Mouse (Mus musculus) olfactory bulb, adult 2 months (tissue): Measurements from ENCODE around the gene Klk1b24. TPM values are rescaled to one million over a fixed set of nuclear protein-coding genes. Genes with fewer than 3 reads are reported as not detected.

Source experiments
- H3K27ac ChIP-seq: fragments of 200-500 bp; 2 replicates; pipeline ENCODE4 v1.5.1; 2012; ENCODE audit warnings: low read depth, low read length; ENCODE audit not compliant: insufficient read depth
- H3K4me1 ChIP-seq: fragments of 200-500 bp; 2 replicates; pipeline ENCODE4 v1.6.1; 2012; ENCODE audit warnings: low read length; ENCODE audit not compliant: control insufficient read depth, insufficient read depth
- H3K4me3 ChIP-seq: fragments of 200-500 bp; 2 replicates; pipeline ENCODE4 v1.5.1; 2012; ENCODE audit warnings: mild to moderate bottlenecking, low read depth, low read length, moderate library complexity; ENCODE audit not compliant: insufficient read depth
- CTCF ChIP-seq: fragments of 200-500 bp; IDR thresholded peaks from 2 replicates; pipeline ENCODE4 v1.5.1; 2012; ENCODE audit warnings: low read depth, mild to moderate bottlenecking, low read length, moderate library complexity; ENCODE audit not compliant: insufficient read depth
- POLR2A ChIP-seq: fragments of 200-500 bp; IDR thresholded peaks from 2 replicates; pipeline ENCODE4 v1.6.1; 2012; ENCODE audit warnings: mild to moderate bottlenecking, low read depth, low read length, moderate library complexity; ENCODE audit not compliant: insufficient read depth
- WGBS: fragments of 180-500 bp; shearing (Covaris S2); methylation state at CpG from one replicate; pipeline ENCODE4 v1.1.7; 2018; 5-methylcytosine and 5-hydroxymethylcytosine counted together
- polyA plus RNA-seq: library from polyadenylated mRNA; stranded (reverse); fragments of >200 nt; gene quantifications from 2 replicates; pipeline ENCODE4 v1.2.4, GENCODE M21; 2012; ENCODE audit warnings: low replicate concordance; ENCODE audit not compliant: missing spikeins, insufficient read depth, insufficient read length

Gene Klk1b24
- polyA plus RNA-seq, 1 experiment, result not detected

DNA sequence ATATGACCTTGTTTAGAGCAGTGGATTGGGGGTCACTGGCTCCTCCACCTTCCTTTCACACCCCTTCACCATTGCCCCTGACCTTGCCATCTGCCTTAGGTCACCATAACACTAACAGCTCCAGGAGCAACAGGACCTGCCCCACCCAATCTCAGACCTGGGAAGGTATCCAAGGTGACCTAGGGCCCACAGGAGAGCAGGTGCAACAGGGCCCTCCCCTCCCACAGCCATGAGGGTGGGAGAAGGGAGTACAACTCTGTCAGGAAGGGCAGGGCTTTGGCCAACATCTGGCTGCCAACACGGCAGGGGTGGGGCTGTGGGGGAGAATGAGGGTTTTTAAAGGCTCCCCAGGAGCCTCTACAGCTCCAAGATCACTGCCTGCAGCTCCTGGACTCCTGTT lies 37.0 kb downstream of the Klk1b24 start, which contains the start of gene Klk1:
TSS of gene Klk1 (plus strand) at position 285 of the 400 bp plus-strand sequence.
- Histone ChIP-seq H3K4me3 (no peak within 1 kb of the TSS), H3K27ac (no peak within 1 kb of the TSS), H3K4me1 (no peaks in the 10 kb centered on the region)
- TF ChIP-seq POLR2A (no peak), CTCF (no peak)
- WGBS, result 37% methylated on average over 1 of the region's 1 CpGs

DNA sequence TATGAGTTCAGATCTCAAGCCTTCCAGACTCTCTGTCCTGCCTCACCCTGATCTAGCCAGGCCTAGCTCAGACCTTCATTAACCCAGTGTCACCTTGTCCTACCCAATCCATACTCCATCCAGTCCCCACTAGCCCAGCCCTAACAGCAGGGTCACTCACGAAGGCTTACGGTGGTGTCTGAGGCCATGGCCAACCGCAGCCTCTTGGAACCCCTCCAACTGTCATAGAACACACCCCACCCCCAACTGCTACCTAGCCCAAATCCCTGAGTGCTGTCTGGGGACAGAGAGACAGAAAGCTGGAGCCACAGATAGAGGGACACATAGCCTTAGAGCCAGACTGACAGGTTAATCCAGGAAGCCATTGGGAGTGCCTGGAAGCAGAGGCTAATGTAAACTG lies 47.9 kb downstream of the Klk1b24 start, which contains the start of gene Gm36864:
TSS of gene Gm36864 (plus strand) at position 269 of the 400 bp plus-strand sequence.
- H3K4me1 ChIP-seq, result no peaks in the 10 kb centered on the region
- H3K4me3 ChIP-seq, result no peak within 1 kb of the TSS
- TF ChIP-seq CTCF (no peak), POLR2A (no peak)
- H3K27ac ChIP-seq, result no peak within 1 kb of the TSS
- 71% methylated on average over 3 of the region's 3 CpGs for WGBS

DNA sequence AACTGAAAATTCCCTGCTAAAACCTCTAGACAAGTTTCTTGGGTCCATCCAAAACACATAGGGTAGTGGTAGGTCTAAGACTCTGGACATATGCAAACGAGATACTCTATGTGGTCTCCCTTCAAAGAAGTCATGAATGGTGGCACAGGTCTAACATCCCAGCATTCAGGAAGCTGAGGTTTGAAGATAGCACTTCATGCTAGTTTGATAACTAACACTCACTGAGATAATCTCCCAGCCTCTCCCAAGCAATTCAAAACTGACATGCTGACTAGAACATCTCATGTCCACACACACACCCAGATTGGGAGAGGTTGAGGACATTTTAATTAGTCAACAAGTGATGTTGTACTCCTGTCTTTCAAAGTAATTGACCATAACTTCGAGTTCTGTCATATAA lies 51.9 kb downstream of the Klk1b24 start:
- 36% methylated on average over 2 of the region's 2 CpGs for WGBS
- H3K4me3 ChIP-seq, result no peak overlapping the region
- no peaks in the 10 kb centered on the region for H3K4me1 ChIP-seq
- TF ChIP-seq CTCF (no peak), POLR2A (no peak)
- H3K27ac ChIP-seq, result no peak overlapping the region

DNA sequence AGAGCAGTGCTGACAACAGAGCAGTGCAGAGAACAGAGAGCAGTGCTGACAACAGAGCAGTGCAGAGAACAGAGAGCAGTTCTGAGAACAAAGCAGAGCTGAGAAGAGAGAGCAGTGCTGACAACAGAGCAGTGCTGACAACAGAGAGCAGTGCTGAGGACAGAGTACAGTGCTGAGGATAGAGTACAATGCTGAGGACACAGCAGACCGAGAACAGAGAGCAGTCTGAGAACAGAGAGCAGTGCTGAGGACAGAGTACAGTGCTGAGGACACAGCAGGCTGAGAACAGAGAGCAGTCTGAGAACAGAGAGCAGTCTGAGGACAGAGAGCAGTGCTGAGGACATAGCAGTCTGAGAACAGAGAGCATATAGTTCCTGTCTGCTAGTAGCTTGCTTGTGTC lies 52.7 kb downstream of the Klk1b24 start:
- H3K27ac ChIP-seq, result no peak overlapping the region
- no peak for TF ChIP-seq CTCF
- TF ChIP-seq POLR2A, result no peak
- H3K4me1 ChIP-seq, result no peaks in the 10 kb centered on the region
- no peak overlapping the region for H3K4me3 ChIP-seq
- 43% methylated on average over 1 of the region's 1 CpGs for WGBS

DNA sequence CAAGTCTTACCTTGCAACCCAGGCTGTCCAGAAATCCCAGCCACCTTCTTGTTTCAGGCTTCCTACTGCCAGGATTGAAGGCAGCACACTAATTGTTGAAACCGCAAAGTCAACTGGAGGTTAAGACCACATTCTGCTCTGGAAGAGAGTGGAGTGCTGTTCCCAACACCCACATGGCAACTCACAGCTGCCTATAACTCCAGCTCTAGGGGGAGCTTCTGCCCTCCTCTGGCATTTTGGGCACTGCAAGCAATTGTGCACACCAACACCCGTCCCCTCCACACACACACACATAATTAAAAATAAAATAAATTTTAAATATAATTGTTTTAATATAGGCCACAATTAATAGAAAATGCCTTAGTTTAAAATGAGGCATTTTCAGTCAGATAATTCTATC lies 53.1 kb downstream of the Klk1b24 start:
- no peak overlapping the region for H3K27ac ChIP-seq
- H3K4me1 ChIP-seq, result no peaks in the 10 kb centered on the region
- TF ChIP-seq POLR2A, result no peak
- no peak for TF ChIP-seq CTCF
- no peak overlapping the region for H3K4me3 ChIP-seq
- WGBS, result 57% methylated on average over 2 of the region's 2 CpGs

Other genes with a start within 250 kb of the Klk1b24 start
- gene Klk1b8, start 237.6 kb upstream of the Klk1b24 start, polyA plus RNA-seq, result not detected in 2 replicates
- not detected in 2 replicates for gene Klk1b1, start 221.5 kb upstream of the Klk1b24 start, polyA plus RNA-seq
- gene Klk1b9, start 212.2 kb upstream of the Klk1b24 start, polyA plus RNA-seq, result not detected in 2 replicates
- not detected in 2 replicates for gene Klk1b11, start 192.4 kb upstream of the Klk1b24 start, polyA plus RNA-seq
- not detected in 2 replicates for gene Klk1b26, start 176.1 kb upstream of the Klk1b24 start, polyA plus RNA-seq
- not detected in 2 replicates for gene Klk1b27, start 135.9 kb upstream of the Klk1b24 start, polyA plus RNA-seq
- not detected in 2 replicates for gene Klk1b21, start 85.9 kb upstream of the Klk1b24 start, polyA plus RNA-seq
- gene Klk1b22, start 75.6 kb upstream of the Klk1b24 start, polyA plus RNA-seq, result not detected in 2 replicates
- not detected in 2 replicates for gene Klk1b16, start 51.5 kb upstream of the Klk1b24 start, polyA plus RNA-seq
- not detected in 2 replicates for gene Klk1b3, start 10.0 kb downstream of the Klk1b24 start, polyA plus RNA-seq
- not detected in 2 replicates for gene Klk1b4, start 19.2 kb downstream of the Klk1b24 start, polyA plus RNA-seq
- not detected in 2 replicates for gene Klk1b5, start 27.7 kb downstream of the Klk1b24 start, polyA plus RNA-seq
- gene Klk1, start 37.1 kb downstream of the Klk1b24 start, polyA plus RNA-seq, result not detected in 2 replicates
- gene Gm36864, start 47.9 kb downstream of the Klk1b24 start, polyA plus RNA-seq, result not detected in 2 replicates
- gene 1700028J19Rik, start 58.5 kb downstream of the Klk1b24 start, polyA plus RNA-seq, result not detected in 2 replicates
- gene 2410002F23Rik, start 58.5 kb downstream of the Klk1b24 start, polyA plus RNA-seq, result not detected in 2 replicates
- gene Acp4, start 69.1 kb downstream of the Klk1b24 start, polyA plus RNA-seq, result not detected in 2 replicates
- gene Gm15517, start 73.2 kb downstream of the Klk1b24 start, polyA plus RNA-seq, result not detected in 2 replicates
- gene Clec11a, start 118.7 kb downstream of the Klk1b24 start, polyA plus RNA-seq, result not detected in 2 replicates
- 51.0 and 92.9 TPM in 2 replicates for gene Shank1, start 122.0 kb downstream of the Klk1b24 start, polyA plus RNA-seq
- gene Syt3, start 195.9 kb downstream of the Klk1b24 start, polyA plus RNA-seq, result not detected in 2 replicates
- not detected in 2 replicates for gene 1700008O03Rik, start 197.6 kb downstream of the Klk1b24 start, polyA plus RNA-seq
- not detected in 2 replicates for gene Lrrc4b, start 240.8 kb downstream of the Klk1b24 start, polyA plus RNA-seq